Mouse (Mus musculus) layer of hippocampus, postnatal 14 days (tissue): Measurements from ENCODE around the gene Fars2. TPM values are rescaled to one million over a fixed set of nuclear protein-coding genes. Genes with fewer than 3 reads are reported as not detected.

Source experiments
- DNase-seq, 2 experiments: peaks; one replicate each; pipeline ENCODE4 v3.0.0; 2021 to 2022; ENCODE audit warnings: low spot score in 2 of 2, mixed read lengths in 1 of 2
- total RNA-seq, 2 experiments: library from RNA; stranded (reverse); gene quantifications; 2 replicates each; pipeline ENCODE4 v1.2.3; 2021

Gene Fars2
- total RNA-seq, 2 experiments from 2014 or later = 30.2 to 37.4 TPM

- DNase-seq = no peak
These were observed 166.9 kb downstream of the Fars2 start for GRCm38 (mm10) chr13:36284097-36284496.

GRCm38 (mm10) chr13:36285235-36285634 is 168.0 kb downstream of the Fars2 start:
- DNase-seq = no peak

- DNase-seq = peak in 1 of 2 experiments; percentile 37
These were observed 176.3 kb downstream of the Fars2 start for GRCm38 (mm10) chr13:36293511-36293910.

GRCm38 (mm10) chr13:36294503-36294902 is 177.3 kb downstream of the Fars2 start:
- no peak for DNase-seq

GRCm38 (mm10) chr13:36295848-36296247 is 178.6 kb downstream of the Fars2 start:
- peak; percentile 35 to 58 for DNase-seq

DNA sequence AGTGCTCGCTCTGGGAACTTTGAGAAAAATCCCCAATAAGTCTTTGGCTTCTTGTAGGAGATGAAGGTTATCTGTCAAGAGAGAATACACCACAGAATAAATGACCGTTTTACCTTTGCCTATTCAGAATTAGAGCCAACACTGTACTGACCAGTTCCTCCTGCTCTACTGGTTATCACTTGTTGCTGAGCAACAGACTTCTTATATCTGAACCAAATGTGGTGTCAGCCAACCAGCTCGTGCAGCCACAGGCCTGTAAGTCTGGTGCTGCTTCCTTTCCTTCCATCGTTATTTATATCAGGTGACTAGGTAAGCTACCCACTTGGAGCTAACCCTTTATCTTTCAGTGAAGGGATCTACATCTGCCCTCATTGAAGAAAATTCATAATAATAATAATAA is 179.4 kb downstream of the Fars2 start:
- no peak for DNase-seq

GRCm38 (mm10) chr13:36297950-36298781 is 181.0 kb downstream of the Fars2 start:
- no peak for DNase-seq

GRCm38 (mm10) chr13:36298782-36299031 is 181.5 kb downstream of the Fars2 start:
- DNase-seq = no peak

- no peak for DNase-seq
These were observed 185.6 kb downstream of the Fars2 start for GRCm38 (mm10) chr13:36302770-36303169.

- no peak for DNase-seq
These were observed 188.1 kb downstream of the Fars2 start for GRCm38 (mm10) chr13:36305306-36305705.

DNA sequence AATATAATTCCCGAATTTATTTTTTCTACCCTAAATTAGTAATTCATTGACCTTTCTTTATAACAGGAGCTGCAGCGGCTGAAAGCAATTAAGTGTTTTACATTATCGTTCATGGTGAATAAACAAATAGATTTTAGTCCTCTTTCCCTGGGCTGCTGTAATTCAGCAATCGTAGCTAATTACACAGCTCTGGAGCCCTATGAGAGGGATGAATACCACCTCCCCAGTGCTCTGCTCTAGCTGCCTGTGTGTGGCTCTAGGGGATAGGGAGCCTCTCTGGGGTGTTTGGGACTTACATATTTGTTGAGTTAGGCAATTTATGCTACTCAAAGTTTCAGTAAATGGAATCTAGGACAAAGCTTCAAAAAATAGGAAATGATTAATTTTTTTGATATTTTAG is 190.2 kb downstream of the Fars2 start:
- no peak for DNase-seq

DNA sequence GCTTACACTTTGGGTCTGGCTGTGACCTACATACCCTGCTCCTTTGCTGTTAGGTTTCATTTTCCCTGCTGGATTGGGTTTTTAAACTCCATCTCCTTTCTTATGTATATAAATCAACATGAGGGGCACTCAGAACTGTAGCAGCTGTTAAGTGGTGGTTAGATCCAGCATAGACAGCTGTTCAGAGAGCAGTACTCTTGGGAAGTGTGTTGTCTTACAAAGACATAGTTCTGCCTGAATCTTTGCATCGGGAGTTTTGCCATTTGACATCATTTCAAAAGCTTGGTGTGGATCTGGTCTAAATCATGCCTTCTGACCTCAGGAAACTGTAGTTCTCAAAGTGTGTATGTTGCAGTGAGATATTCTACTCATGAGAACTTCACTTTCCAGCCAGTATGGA is 191.9 kb downstream of the Fars2 start:
- DNase-seq = no peak

DNA sequence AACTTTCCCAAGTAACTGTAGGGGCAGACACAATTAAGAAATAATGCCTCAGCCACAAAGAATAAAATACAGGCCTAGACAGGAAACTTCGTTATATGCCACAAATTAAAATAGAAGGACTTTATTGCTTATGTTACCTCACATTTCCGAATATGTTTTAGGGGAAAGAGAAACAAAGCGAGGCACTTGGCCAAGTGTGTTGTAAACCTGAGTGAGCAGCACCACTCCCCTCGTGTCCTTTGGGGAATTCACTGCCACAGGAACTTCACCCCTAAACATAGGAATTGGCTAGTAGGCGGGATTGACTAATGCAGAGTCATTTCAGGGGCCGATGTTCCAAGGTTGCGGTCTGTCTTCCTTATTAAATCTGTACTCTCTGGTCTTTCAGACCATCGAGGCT is 197.0 kb downstream of the Fars2 start:
- DNase-seq = no peak

DNA sequence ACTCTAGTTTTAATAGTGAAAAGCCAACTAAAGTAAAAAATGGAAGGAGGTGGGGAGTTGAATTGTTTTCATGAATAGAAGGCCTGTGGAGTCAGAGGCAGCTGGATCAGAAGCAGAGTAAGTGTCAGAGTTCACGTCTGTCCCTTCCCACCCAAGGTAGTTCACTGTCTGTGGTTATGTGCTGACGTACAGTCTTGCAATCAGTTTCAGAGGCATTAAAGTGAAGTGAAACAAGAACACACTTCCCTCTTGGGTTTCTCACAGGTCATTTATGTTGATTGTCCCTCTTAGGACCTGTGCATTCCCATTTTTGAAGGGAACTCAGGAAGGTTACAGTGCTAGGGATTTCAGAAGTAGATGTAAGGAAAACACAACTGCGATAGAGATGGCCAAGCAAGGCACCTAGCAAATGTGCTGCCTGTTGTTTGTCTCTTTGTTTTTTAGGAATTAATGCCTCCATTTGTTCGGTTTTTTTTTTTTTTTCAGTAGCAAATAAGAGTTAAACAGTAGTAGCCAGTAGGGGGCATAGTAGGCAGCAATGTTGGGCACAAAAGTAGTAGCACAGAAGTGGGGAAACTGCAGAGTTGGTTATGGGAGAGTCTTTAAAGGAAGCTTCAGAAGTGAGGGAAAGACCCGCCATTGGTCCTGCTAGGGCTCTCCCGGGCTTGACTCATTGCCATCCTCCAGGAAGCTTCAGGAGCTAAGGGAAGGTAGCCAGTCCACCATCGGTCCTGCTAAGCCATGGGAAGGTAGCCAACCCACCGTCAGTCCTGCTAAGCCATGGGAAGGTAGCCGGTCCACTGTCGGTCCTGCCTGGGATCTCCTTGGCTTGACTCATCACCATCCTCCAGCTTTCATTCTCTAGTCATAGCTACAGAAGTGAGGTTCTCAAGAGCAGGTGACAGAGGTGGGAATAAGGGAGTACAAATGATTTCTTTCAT is 197.9 kb downstream of the Fars2 start:
- DNase-seq = no peak

DNA sequence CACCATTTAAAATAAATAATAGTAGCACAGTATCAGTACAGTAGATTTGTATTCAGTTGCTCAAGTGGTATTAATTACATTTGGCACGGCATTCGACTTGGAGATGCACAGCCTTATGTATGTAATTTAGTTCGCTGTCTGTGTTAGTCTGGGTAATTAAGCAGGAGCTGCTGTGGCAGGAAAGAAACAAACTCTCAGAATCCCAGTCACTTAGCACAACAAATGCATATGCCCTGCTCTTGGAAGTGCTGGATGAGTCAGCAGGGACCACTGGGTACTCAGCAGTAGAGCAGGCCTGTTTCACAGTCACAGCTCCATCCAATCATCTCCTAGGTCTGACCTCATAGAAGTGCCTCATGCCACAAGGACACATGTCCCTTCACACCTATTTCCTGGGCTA is 200.6 kb downstream of the Fars2 start:
- DNase-seq = no peak

GRCm38 (mm10) chr13:36324624-36325023 is 207.4 kb downstream of the Fars2 start:
- no peak for DNase-seq

- DNase-seq = no peak
These were observed 209.3 kb downstream of the Fars2 start for GRCm38 (mm10) chr13:36326539-36326938.

DNA sequence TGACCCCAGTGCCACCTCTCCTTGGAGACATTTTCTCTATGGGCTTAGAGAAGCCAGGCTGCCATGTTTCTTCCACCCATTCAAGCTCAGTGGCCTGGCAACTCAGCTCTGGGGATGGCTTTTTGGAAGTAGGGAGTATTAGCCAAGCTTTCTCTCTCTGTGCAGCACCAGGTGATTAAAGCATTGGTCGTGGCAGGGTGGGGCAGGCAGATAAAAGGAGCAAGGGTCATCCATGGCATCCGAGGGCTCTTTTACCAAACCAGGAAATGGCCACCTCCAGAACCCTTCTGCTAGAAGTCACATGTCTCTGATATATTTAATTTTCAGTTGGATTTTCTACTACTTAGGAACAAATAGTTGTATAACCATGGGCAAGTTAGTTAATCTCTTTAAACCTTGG is 212.7 kb downstream of the Fars2 start:
- no peak for DNase-seq

- DNase-seq = no peak
These were observed 213.3 kb downstream of the Fars2 start for GRCm38 (mm10) chr13:36330542-36330941.

DNA sequence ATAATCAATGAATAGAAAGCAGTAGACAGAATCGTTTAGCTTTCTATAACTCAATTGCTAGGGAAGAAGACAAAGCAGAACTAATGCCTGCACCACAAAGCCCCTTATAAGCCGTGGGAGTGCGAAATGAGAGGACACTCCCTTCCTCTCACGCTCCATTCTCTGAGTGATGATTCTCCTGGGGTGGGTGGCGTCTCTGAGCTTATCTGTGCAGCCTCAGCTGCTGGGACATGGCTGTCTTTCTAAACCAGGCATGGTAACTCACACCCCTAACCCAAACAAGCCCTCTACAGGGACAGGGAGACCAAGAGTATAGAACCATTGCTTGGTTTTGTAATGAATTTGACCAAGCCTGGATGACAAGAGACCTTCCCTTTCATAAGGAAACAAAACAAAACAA is 217.5 kb downstream of the Fars2 start:
- no peak for DNase-seq

- DNase-seq = no peak
These were observed 234.3 kb downstream of the Fars2 start for GRCm38 (mm10) chr13:36351529-36351928.

- no peak for DNase-seq
These were observed 240.3 kb downstream of the Fars2 start for GRCm38 (mm10) chr13:36357469-36357868.
